Mouse (Mus musculus): Measurements from ENCODE around the gene Sema4d. TPM values are rescaled to one million over a fixed set of nuclear protein-coding genes. Genes with fewer than 3 reads are reported as not detected.

Gene Sema4d
- polyA plus RNA-seq, 1 experiment from 2014 or later, result 17.3 TPM

- peak overlapping the region; percentile 17; the same call in 1 of the 2 replicates for H3K27ac ChIP-seq (ENCODE audit: poor library complexity, severe bottlenecking)
- H3K4me3 ChIP-seq, result no peak overlapping the region
- H3K36me3 ChIP-seq, result peaks cover 19% of the 10 kb centered on the region
- no peaks in the 10 kb centered on the region for H3K27me3 ChIP-seq (replicated peaks)
- no peaks in the 10 kb centered on the region for H3K9me3 ChIP-seq (replicated peaks)
- H3K4me2 ChIP-seq, result no peak overlapping the region
- WGBS, result 54% methylated on average over 4 of the region's 4 CpGs
- H3K4me1 ChIP-seq (replicated peaks), result peaks cover 16% of the 10 kb centered on the region
- H3K9ac ChIP-seq, result no peak overlapping the region
- no peak for ATAC-seq (ENCODE audit: insufficient number of reproducible peaks, low FRiP score)
Measured at GRCm38 (mm10) chr13:51697897-51698296, 95.7 kb downstream of the Sema4d start.

GRCm38 (mm10) chr13:51697455-51697854 is 96.1 kb downstream of the Sema4d start:
- WGBS, result 67% methylated on average over 6 of the region's 6 CpGs

DNA sequence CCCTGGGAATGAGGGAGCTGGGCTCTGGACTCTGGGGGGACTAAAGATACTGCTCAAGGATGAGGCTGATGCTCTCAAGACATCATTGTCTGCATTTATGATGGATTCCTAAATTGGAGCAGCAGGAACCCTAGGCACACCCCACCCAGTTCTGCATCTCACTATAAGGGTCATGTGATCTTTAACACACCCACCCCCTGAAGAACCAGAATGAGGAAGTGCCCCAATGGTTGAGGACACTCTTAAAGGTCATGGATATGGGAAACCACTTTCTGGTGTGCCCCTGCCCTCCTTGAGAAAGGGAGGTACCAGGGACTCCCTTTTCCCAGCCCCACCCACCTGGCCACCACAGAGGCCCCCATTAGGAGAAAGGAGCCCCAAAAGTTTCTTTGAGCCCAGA is 97.1 kb downstream of the Sema4d start:
- Histone ChIP-seq H3K4me2 (no peak overlapping the region), H3K27ac (ENCODE audit: poor library complexity, severe bottlenecking) (no peak overlapping the region), H3K9me3 (replicated peaks) (no peaks in the 10 kb centered on the region), H3K27me3 (replicated peaks) (no peaks in the 10 kb centered on the region), H3K36me3 (peaks cover 12% of the 10 kb centered on the region), H3K4me3 (no peak overlapping the region), H3K4me1 (replicated peaks) (peaks cover 16% of the 10 kb centered on the region), H3K9ac (no peak overlapping the region)
- ATAC-seq (ENCODE audit: insufficient number of reproducible peaks, low FRiP score), result no peak

More at GRCm38 (mm10) chr13:51697455-51697854, 96.1 kb downstream of the Sema4d start:
- H3K27me3 ChIP-seq (replicated peaks), result no peaks in the 10 kb centered on the region
- H3K36me3 ChIP-seq, result peaks cover 15% of the 10 kb centered on the region
- no peaks in the 10 kb centered on the region for H3K9me3 ChIP-seq (replicated peaks)
- H3K27ac ChIP-seq (ENCODE audit: poor library complexity, severe bottlenecking), result peak overlapping the region; percentile 17; the same call in 1 of the 2 replicates
- H3K4me2 ChIP-seq, result no peak overlapping the region
- H3K4me3 ChIP-seq, result no peak overlapping the region
- peaks cover 16% of the 10 kb centered on the region for H3K4me1 ChIP-seq (replicated peaks)
- H3K9ac ChIP-seq, result no peak overlapping the region
- no peak for ATAC-seq (ENCODE audit: insufficient number of reproducible peaks, low FRiP score)

- peaks cover 56% of the 10 kb centered on the region for H3K36me3 ChIP-seq
- 53% methylated on average over 3 of the region's 3 CpGs for WGBS
- no peak overlapping the region for H3K9ac ChIP-seq
- H3K4me1 ChIP-seq (replicated peaks), result peaks cover 16% of the 10 kb centered on the region
- H3K4me2 ChIP-seq, result no peak overlapping the region
- no peak overlapping the region for H3K4me3 ChIP-seq
- ATAC-seq (ENCODE audit: insufficient number of reproducible peaks, low FRiP score), result no peak
- no peaks in the 10 kb centered on the region for H3K27me3 ChIP-seq (replicated peaks)
- no peaks in the 10 kb centered on the region for H3K9me3 ChIP-seq (replicated peaks)
- H3K27ac ChIP-seq (ENCODE audit: poor library complexity, severe bottlenecking), result peak overlapping the region; percentile 39; the same call in 1 of the 2 replicates
Measured at GRCm38 (mm10) chr13:51688688-51689087, 104.9 kb downstream of the Sema4d start.

DNA sequence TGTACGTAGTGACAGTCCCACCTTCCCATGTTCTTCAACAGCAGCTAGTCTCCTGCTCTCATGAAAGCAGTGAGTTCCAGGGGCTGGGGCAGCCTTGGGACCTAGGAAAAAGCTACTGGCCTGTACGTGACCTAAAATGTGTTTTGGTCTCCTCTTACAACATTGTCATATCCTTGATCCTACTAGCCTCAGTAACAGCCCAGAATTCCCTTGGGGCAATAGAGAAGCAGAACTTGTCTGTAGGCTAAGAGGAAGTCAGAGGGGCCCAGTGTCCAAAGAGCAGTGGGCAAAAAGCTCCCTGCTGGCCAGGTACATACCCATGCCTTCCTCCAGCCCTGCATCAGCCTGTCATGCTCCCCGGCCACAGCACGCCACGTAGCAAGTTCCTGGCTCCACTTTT is 106.6 kb downstream of the Sema4d start:
- no peak overlapping the region for H3K9ac ChIP-seq
- peaks cover 16% of the 10 kb centered on the region for H3K4me1 ChIP-seq (replicated peaks)
- no peaks in the 10 kb centered on the region for H3K9me3 ChIP-seq (replicated peaks)
- no peak overlapping the region for H3K27ac ChIP-seq (ENCODE audit: poor library complexity, severe bottlenecking)
- 92% methylated on average over 5 of the region's 5 CpGs for WGBS
- H3K4me2 ChIP-seq, result no peak overlapping the region
- no peak for ATAC-seq (ENCODE audit: insufficient number of reproducible peaks, low FRiP score)
- H3K27me3 ChIP-seq (replicated peaks), result no peaks in the 10 kb centered on the region
- H3K36me3 ChIP-seq, result peaks cover 73% of the 10 kb centered on the region
- no peak overlapping the region for H3K4me3 ChIP-seq

- Histone ChIP-seq H3K36me3 (peaks cover 80% of the 10 kb centered on the region), H3K27me3 (replicated peaks) (no peaks in the 10 kb centered on the region), H3K4me2 (no peak overlapping the region), H3K4me1 (replicated peaks) (peaks cover 16% of the 10 kb centered on the region), H3K9ac (no peak overlapping the region), H3K9me3 (replicated peaks) (no peaks in the 10 kb centered on the region), H3K27ac (ENCODE audit: poor library complexity, severe bottlenecking) (no peak overlapping the region), H3K4me3 (no peak overlapping the region)
- no peak for ATAC-seq (ENCODE audit: insufficient number of reproducible peaks, low FRiP score)
- WGBS, result 71% methylated on average over 7 of the region's 7 CpGs
Measured at GRCm38 (mm10) chr13:51685290-51685966, 108.1 kb downstream of the Sema4d start.

GRCm38 (mm10) chr13:51681634-51682033 is 111.9 kb downstream of the Sema4d start:
- no peak for ATAC-seq (ENCODE audit: insufficient number of reproducible peaks, low FRiP score)
- Histone ChIP-seq H3K27ac (ENCODE audit: poor library complexity, severe bottlenecking) (no peak overlapping the region), H3K9me3 (replicated peaks) (no peaks in the 10 kb centered on the region), H3K4me1 (replicated peaks) (peaks cover 14% of the 10 kb centered on the region), H3K4me2 (no peak overlapping the region), H3K27me3 (replicated peaks) (no peaks in the 10 kb centered on the region), H3K4me3 (no peak overlapping the region), H3K36me3 (peaks cover 97% of the 10 kb centered on the region), H3K9ac (no peak overlapping the region)
- WGBS, result 93% methylated on average over 8 of the region's 8 CpGs

DNA sequence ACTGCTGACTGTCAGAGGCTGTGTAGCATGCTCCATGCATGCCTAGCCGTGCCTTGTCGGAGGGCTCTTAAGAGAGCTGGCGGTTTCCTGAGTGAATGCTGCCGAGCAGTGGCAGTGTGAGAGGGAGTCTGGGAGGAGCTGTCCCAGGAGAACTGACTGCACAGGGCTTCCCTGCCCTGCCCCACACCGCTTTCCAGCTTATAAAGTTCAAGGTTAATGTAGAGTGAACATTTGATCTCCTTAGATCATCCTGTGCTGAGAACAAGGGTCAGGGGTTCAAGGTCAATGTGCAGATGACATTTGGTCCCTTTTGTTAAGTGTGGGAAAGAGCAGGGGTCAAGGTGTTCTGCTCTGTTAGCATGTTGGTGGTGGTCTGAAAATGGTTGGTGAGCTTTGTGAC is 112.5 kb downstream of the Sema4d start:
- WGBS, result 58% methylated on average over 5 of the region's 5 CpGs
- Histone ChIP-seq H3K36me3 (peaks cover 97% of the 10 kb centered on the region), H3K27me3 (replicated peaks) (no peaks in the 10 kb centered on the region), H3K4me3 (no peak overlapping the region), H3K9me3 (replicated peaks) (no peaks in the 10 kb centered on the region), H3K9ac (no peak overlapping the region), H3K4me1 (replicated peaks) (peaks cover 20% of the 10 kb centered on the region), H3K4me2 (no peak overlapping the region), H3K27ac (ENCODE audit: poor library complexity, severe bottlenecking) (no peak overlapping the region)
- ATAC-seq (ENCODE audit: insufficient number of reproducible peaks, low FRiP score), result no peak

DNA sequence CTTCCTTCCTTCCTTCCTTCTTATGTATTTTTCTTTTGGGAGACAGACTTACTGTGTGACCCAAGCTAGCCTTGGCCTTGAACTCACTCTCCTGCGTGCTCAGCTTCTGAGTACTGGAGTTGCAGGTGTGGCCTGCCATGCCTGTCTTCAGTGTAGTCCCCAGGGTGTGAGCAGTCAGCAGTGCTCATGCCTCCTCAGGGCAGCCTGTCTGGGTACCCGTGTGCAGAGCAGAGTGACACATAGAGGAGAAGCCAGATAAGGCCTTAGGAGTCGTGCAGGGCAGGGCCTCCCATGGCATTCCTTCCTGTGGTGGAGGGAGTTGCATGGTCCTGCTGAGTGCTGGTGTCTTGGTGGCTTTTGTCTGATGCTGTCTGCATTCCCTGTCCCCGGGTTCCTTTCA is 114.2 kb downstream of the Sema4d start:
- ATAC-seq (ENCODE audit: insufficient number of reproducible peaks, low FRiP score), result no peak
- Histone ChIP-seq H3K4me1 (replicated peaks) (peaks cover 23% of the 10 kb centered on the region), H3K27ac (ENCODE audit: poor library complexity, severe bottlenecking) (no peak overlapping the region), H3K9ac (no peak overlapping the region), H3K27me3 (replicated peaks) (no peaks in the 10 kb centered on the region), H3K9me3 (replicated peaks) (no peaks in the 10 kb centered on the region), H3K4me2 (no peak overlapping the region), H3K36me3 (peaks cover 97% of the 10 kb centered on the region), H3K4me3 (no peak overlapping the region)
- 46% methylated on average over 4 of the region's 4 CpGs for WGBS

DNA sequence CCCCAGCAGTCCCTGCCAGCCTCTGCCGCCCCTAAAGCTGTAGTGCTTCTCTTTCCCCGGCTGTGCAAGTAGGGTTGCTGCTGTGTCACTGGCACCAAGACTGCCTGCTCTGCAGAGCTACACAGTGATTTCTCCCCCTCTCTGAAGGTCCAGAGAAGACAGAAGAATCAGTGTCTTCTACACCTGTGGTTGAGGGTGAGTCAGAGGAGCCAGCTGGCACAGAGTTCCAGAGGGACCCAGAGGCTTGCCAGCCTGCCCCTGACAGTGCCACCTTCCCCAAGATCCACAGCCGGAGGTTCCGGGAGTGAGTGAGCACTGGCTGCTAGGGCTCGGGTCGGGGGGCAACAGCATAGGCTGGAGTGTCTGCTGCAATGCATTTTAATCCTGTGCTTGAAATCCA is 114.9 kb downstream of the Sema4d start:
- no peak overlapping the region for H3K4me2 ChIP-seq
- H3K9ac ChIP-seq, result no peak overlapping the region
- no peaks in the 10 kb centered on the region for H3K9me3 ChIP-seq (replicated peaks)
- no peak for ATAC-seq (ENCODE audit: insufficient number of reproducible peaks, low FRiP score)
- H3K36me3 ChIP-seq, result peaks cover 99% of the 10 kb centered on the region
- no peak overlapping the region for H3K4me3 ChIP-seq
- peaks cover 23% of the 10 kb centered on the region for H3K4me1 ChIP-seq (replicated peaks)
- 90% methylated on average over 6 of the region's 6 CpGs for WGBS
- H3K27ac ChIP-seq (ENCODE audit: poor library complexity, severe bottlenecking), result no peak overlapping the region
- H3K27me3 ChIP-seq (replicated peaks), result no peaks in the 10 kb centered on the region

DNA sequence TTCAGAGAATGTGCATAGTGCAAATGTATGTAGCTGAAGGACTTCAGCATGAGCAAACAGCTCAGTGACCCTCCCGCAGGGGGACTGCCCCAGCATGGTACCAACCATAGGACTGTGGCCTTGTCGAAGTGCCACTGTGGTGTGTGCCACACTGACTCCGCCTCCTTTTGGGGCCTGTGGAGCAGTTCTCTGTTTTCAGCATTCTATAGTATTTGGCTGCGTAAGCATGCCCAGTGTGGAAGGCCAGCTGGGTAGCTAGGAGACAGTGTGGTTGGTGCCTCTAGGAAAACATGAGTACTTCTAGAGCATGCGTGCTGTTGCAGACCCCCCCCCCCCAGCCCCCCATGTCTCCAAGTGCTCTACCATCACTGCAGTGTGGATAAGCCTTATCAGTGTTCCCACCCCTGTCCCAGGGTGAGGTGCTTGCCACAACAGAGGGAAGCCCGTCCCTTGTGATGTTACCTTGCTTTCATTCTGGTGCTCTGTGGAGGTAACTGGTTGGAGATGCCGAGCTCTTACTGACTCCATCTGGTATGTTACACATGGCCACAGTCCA is 115.8 kb downstream of the Sema4d start:
- Histone ChIP-seq H3K27ac (ENCODE audit: poor library complexity, severe bottlenecking) (no peak overlapping the region), H3K36me3 (peaks cover 98% of the 10 kb centered on the region), H3K4me1 (replicated peaks) (peaks cover 23% of the 10 kb centered on the region), H3K4me2 (no peak overlapping the region), H3K27me3 (replicated peaks) (no peaks in the 10 kb centered on the region), H3K4me3 (no peak overlapping the region), H3K9me3 (replicated peaks) (no peaks in the 10 kb centered on the region), H3K9ac (no peak overlapping the region)
- 81% methylated on average over 7 of the region's 7 CpGs for WGBS
- no peak for ATAC-seq (ENCODE audit: insufficient number of reproducible peaks, low FRiP score)

GRCm38 (mm10) chr13:51677041-51677440 is 116.5 kb downstream of the Sema4d start:
- H3K4me2 ChIP-seq, result no peak overlapping the region
- H3K9ac ChIP-seq, result no peak overlapping the region
- H3K36me3 ChIP-seq, result peaks cover 91% of the 10 kb centered on the region
- ATAC-seq (ENCODE audit: insufficient number of reproducible peaks, low FRiP score), result no peak
- H3K4me1 ChIP-seq (replicated peaks), result peaks cover 23% of the 10 kb centered on the region
- WGBS, result 88% methylated on average over 12 of the region's 12 CpGs
- H3K9me3 ChIP-seq (replicated peaks), result no peaks in the 10 kb centered on the region
- H3K27ac ChIP-seq (ENCODE audit: poor library complexity, severe bottlenecking), result no peak overlapping the region
- no peak overlapping the region for H3K4me3 ChIP-seq
- H3K27me3 ChIP-seq (replicated peaks), result no peaks in the 10 kb centered on the region

Measured in heart, embryonic 12.5 days (tissue).